Mouse (Mus musculus) ES-Bruce4 (cell line): ENCODE data around the gene Rps6kb1. TPM values are rescaled to one million over a fixed set of nuclear protein-coding genes. Genes with fewer than 3 reads are reported as not detected.
A peak's percentile ranks its signal among the peaks of the same experiment; 100 is the strongest.

Experiments used
- H3K27ac ChIP-seq: 2 replicates; pipeline ENCODE4 v1.5.1; 2012; ENCODE audit warnings: low read length, inconsistent platforms; ENCODE audit not compliant: insufficient read depth
- H3K27me3 ChIP-seq: 2 replicates; pipeline ENCODE4 v1.6.1; 2012; ENCODE audit warnings: mild to moderate bottlenecking, low read length, inconsistent platforms; ENCODE audit not compliant: control insufficient read depth, poor library complexity, insufficient read depth, severe bottlenecking
- H3K36me3 ChIP-seq: 2 replicates; pipeline ENCODE4 v1.6.1; 2012; ENCODE audit warnings: inconsistent platforms, mild to moderate bottlenecking, low read length, moderate library complexity; ENCODE audit not compliant: control insufficient read depth, poor library complexity, insufficient read depth, severe bottlenecking
- H3K4me1 ChIP-seq: one replicate; pipeline ENCODE4 v1.8.1; 2011; ENCODE audit warnings: low read length; ENCODE audit not compliant: control insufficient read depth, insufficient read depth
- H3K4me3 ChIP-seq: 2 replicates; pipeline ENCODE4 v1.5.1; 2011; ENCODE audit warnings: low read depth, mild to moderate bottlenecking, low read length
- H3K9ac ChIP-seq: 2 replicates; pipeline ENCODE4 v1.6.1; 2012; ENCODE audit warnings: low read depth, mild to moderate bottlenecking, inconsistent platforms; ENCODE audit not compliant: poor library complexity, severe bottlenecking
- H3K9me3 ChIP-seq: replicated peaks from 2 replicates; pipeline ENCODE4 v1.6.1; 2012; ENCODE audit warnings: mild to moderate bottlenecking, low read length, inconsistent platforms; ENCODE audit not compliant: control insufficient read depth, poor library complexity, insufficient read depth, severe bottlenecking
- CTCF ChIP-seq: IDR thresholded peaks from one replicate; pipeline ENCODE4 v1.8.1; 2011; ENCODE audit warnings: low read depth, low read length
- EP300 ChIP-seq: IDR thresholded peaks from 2 replicates; pipeline ENCODE4 v1.6.1; 2011; ENCODE audit warnings: low read depth, low read length; ENCODE audit not compliant: insufficient read depth
- POLR2A ChIP-seq: IDR thresholded peaks from one replicate; pipeline ENCODE4 v1.8.1; 2011; ENCODE audit warnings: low read length; ENCODE audit not compliant: insufficient read depth
- polyA plus RNA-seq: library from polyadenylated mRNA; stranded (reverse); fragments of >200 nt; gene quantifications from 2 replicates; pipeline ENCODE4 v1.2.4, GENCODE M21; 2011; ENCODE audit warnings: low read depth; ENCODE audit not compliant: missing spikeins, insufficient read depth, insufficient read length

Gene Rps6kb1
- 82.2 and 86.3 TPM in 2 replicates for polyA plus RNA-seq

DNA sequence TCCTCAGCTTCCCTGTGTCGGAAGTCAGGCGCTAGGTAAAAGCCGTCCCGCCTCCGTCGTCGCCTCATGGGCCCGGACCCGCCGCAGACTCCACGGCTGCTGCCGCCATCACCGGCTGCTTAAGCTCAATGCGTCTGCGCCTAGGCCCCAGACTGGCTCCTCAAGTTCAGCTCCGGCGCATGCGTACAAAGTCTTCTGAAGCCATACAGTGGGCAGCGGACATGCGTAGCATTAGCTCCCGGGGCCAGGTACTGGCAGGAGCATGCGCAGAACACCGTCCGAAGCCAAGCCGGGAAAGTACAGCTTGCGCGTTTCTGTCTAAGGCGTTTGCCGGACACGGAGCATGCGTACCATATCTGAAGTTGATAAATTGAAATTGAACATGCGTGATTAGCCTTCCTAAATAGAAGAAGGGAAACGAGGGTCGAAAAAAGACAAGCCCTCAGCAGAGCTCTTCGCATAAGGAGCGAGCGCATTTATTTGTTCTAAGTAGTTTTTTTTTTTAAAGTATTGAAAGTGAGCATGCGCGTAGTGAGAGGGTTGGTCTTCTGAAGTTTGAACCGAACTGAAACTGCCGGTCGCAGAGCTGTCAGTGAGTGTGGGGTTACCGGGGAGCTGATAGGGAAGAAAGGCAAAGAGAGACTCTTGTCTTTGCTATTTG is at the start of gene Rps6kb1, which contains the start of gene Tubd1:
Rps6kb1 (minus strand) TSS at position 167 of the 661 bp plus-strand sequence.
Tubd1 (plus strand) TSS at position 353 of the 661 bp plus-strand sequence.
- Histone ChIP-seq H3K4me1 (no peaks in the 10 kb centered on the region), H3K36me3 (0 out of 2 replicates have a peak, but pooled peaks cover 4% of the 10 kb centered on the region), H3K27ac (no peak within 1 kb of the TSS), H3K4me3 (peak within 1 kb of the TSS; percentile 92), H3K9ac (peak within 1 kb of the TSS; percentile 92), H3K9me3 (no peaks in the 10 kb centered on the region), H3K27me3 (no peaks in the 10 kb centered on the region)
- peak; percentile 79 for TF ChIP-seq POLR2A
- TF ChIP-seq EP300, result no peak

DNA sequence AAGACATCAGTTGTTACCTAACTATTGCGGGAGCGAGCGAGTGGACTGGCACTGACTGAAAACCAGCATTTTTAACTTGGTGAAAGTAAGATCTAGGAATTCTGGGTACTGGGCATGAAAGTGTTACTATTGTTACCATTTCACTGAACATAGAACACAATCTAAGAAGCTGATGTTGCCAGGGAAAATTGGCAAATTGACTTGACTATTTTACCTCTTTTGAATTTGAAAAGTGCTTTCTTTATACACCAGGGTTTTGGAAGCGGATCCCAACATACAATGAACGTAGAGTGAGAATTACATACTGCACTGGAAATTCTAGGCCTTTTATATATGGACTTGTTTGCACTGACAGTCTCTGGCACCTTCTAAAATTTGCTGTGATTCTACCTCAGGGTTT is 48.8 kb upstream of the Rps6kb1 start:
- peaks cover 2% of the 10 kb centered on the region for H3K4me1 ChIP-seq
- H3K36me3 ChIP-seq, result peaks cover 4% of the 10 kb centered on the region; the same call in 1 of the 2 replicates
- no peak for TF ChIP-seq CTCF
- TF ChIP-seq POLR2A, result no peak
- TF ChIP-seq EP300, result no peak
- H3K27me3 ChIP-seq, result no peaks in the 10 kb centered on the region
- H3K9ac ChIP-seq, result no peak overlapping the region
- H3K9me3 ChIP-seq, result no peaks in the 10 kb centered on the region
- H3K4me3 ChIP-seq, result no peak overlapping the region
- no peak overlapping the region for H3K27ac ChIP-seq

DNA sequence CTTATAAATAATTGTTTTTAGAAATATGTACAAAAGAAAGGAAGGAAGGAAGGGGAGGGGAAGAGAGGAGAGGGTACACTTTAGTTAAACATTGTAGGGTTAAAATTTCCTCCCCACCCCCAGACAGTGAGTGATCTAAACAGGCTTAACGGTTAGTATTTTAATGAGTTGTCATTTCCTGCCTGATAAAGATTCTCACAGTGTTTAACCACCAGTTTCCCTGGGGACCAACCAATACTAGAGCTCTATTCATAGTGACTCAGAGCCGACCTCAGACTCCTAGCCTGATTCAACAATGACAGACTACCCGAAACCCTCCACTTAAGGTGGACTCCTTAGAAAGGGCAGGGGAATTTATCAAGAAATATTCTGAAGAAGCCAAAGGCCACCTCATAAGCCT is 48.4 kb upstream of the Rps6kb1 start:
- no peak overlapping the region for H3K4me3 ChIP-seq
- H3K4me1 ChIP-seq, result peaks cover 2% of the 10 kb centered on the region
- H3K9ac ChIP-seq, result no peak overlapping the region
- H3K9me3 ChIP-seq, result no peaks in the 10 kb centered on the region
- TF ChIP-seq EP300 (no peak), CTCF (no peak), POLR2A (no peak)
- H3K27me3 ChIP-seq, result no peaks in the 10 kb centered on the region
- H3K27ac ChIP-seq, result no peak overlapping the region
- H3K36me3 ChIP-seq, result peaks cover 4% of the 10 kb centered on the region; the same call in 1 of the 2 replicates

DNA sequence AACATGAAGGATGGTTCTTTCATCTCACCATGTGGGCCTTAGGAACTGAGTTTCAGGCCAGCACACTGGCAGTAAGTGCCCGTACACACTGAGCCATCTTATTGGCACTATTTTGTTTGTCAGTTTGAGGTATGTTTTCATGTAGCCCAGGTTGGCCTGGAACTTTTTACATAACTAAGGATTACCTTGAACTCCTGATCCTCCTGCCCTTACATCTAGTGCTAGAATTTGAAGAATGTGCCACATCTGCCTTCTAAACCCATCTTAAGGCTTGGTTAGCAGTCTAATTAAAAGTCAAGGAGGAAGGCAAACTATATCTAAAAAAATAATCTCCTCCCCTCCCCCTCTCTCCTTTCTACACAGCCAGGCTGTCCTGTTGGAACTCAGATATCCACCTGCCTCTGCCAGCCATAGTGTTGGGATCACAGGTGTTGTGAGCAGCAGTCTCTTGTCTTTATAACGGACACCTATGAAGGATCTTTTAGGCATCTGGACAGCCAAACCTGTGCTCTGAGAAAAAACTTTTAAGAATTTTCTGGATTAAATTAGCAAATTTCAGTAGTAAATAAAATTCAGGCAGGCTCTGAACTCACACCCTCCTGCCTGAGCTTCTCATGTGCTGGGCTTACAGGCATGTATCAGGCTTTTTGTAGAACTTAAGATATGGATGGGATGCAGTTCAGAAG is 47.5 kb upstream of the Rps6kb1 start:
- Histone ChIP-seq H3K27me3 (no peaks in the 10 kb centered on the region), H3K4me1 (peaks cover 2% of the 10 kb centered on the region), H3K4me3 (no peak overlapping the region), H3K9me3 (no peaks in the 10 kb centered on the region), H3K27ac (no peak overlapping the region), H3K36me3 (peaks cover 4% of the 10 kb centered on the region; the same call in 1 of the 2 replicates), H3K9ac (no peak overlapping the region)
- TF ChIP-seq CTCF (no peak), POLR2A (no peak), EP300 (no peak)

DNA sequence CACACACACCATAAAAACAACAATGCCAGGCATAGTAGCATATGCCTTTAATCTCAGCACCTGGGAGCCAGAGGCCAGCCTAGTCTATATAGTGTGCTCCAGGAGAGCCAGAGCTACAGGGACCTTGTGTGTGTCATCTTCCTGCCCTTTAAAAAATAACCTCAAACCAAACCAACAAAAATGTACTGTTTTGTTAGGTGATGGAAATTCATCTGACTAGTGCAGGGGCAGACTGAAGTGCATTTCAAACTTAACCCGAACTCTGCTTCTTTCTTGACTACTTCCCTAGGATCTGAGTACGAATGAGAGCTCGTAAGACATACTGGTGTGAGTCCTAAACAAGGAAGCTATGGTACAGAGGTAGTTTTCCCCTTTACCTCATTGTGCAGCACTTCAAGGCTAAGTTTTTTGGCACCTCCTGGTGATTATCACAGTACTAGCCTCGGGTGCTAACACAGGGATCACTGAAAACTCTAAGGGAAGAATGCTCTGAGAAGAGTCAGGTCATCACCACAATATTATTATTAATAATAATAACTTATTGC is 46.8 kb upstream of the Rps6kb1 start:
- Histone ChIP-seq H3K9me3 (no peaks in the 10 kb centered on the region), H3K4me3 (no peak overlapping the region), H3K27ac (no peak overlapping the region), H3K36me3 (peaks cover 4% of the 10 kb centered on the region; the same call in 1 of the 2 replicates), H3K9ac (no peak overlapping the region), H3K4me1 (peaks cover 2% of the 10 kb centered on the region), H3K27me3 (no peaks in the 10 kb centered on the region)
- TF ChIP-seq EP300 (no peak), CTCF (no peak), POLR2A (no peak)
